Mouse (Mus musculus) G1E (cell line): Measurements from ENCODE around the gene Tmem116.

ENCODE experiments used
- CTCF ChIP-seq: IDR thresholded peaks from 2 replicates; pipeline ENCODE4 v1.5.1; 2012; ENCODE audit warnings: low read depth, low read length, inconsistent platforms, mixed read lengths
- GATA1 ChIP-seq: IDR thresholded peaks from 2 replicates; pipeline ENCODE4 v1.6.1; 2012; ENCODE audit warnings: borderline replicate concordance, low read length, inconsistent platforms, mixed read lengths
- GATA2 ChIP-seq: IDR thresholded peaks from 2 replicates; pipeline ENCODE4 v1.6.1; 2012; ENCODE audit warnings: low read depth, low read length, inconsistent platforms, borderline replicate concordance
- POLR2AphosphoS5 ChIP-seq: IDR thresholded peaks from 2 replicates; pipeline ENCODE4 v1.6.1; 2012; ENCODE audit warnings: low read depth, low read length, inconsistent platforms; ENCODE audit not compliant: insufficient replicate concordance
- TAL1 ChIP-seq: conservative IDR thresholded peaks from 2 replicates; pipeline ENCODE4 v1.6.1; 2012; ENCODE audit warnings: low read depth, low read length, inconsistent platforms, mixed read lengths

- no peak for TF ChIP-seq CTCF
- TF ChIP-seq POLR2AphosphoS5, result no peak
- no peak for TF ChIP-seq GATA1
- no peak for TF ChIP-seq TAL1
- TF ChIP-seq GATA2, result no peak
These were observed 1.2 kb downstream of the Tmem116 start for GRCm38 (mm10) chr5:121452906-121453305.
